Mouse (Mus musculus) CH12F3 (cell line): Measurements from ENCODE around the gene Rassf7.
"Not testable (repeated sequence)": the region's sequence is repeated elsewhere in the genome, so short reads cannot be mapped to it uniquely, and the experiment has no call there.

ENCODE experiments used
- in situ Hi-C: fragments of 300-500 bp; cut with MboI; formaldehyde crosslinking; loops from 2 replicates; pipeline ENCODE4 v1.14.3; 2020; ENCODE audit warnings: low sequenced_read_pairs

Gene Rassf7

DNA sequence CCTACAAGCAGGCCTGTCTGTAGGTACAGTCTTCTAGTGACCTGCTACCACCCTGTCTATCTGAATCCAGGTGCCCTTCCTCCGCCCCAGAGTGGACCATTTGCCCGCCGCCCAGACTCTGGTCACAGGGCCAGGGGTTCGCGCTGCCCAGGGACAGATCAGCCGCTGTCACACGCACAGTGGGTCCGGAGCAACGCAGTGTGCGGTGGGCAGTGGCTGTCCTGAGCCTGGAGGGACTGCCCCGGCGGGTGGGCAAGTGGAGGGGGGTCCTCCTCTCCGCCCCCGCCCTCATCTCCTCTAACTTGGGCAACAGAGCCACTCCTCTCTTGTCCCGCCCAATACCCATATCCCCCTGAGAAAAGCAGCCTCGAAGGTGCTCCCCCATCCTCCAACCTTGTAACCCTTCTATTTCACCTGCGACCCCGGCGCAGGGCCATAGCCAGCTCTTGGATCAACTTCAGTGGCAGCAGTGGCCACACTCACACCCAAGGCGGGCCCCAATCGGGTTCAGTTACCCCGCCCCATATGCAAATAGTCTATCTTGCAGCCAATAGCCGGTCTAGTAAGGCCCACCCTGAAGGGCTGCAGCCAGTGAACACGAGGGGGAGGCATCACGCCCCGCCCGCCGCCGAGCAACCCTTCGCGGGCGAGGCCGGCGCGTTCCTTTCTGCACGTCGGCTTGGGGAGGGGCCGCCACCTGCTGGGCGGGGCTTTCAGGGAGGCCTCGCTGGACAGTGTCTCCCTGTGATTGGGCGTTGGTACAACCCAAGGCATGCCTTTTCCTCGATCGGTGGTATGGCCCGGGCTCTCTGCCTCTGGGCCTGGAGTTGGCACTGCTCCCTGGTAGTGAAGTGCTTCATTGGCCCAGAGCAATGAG lies 5.8 kb downstream of the Rassf7 start:
- in situ Hi-C loops, result no loop called here

DNA sequence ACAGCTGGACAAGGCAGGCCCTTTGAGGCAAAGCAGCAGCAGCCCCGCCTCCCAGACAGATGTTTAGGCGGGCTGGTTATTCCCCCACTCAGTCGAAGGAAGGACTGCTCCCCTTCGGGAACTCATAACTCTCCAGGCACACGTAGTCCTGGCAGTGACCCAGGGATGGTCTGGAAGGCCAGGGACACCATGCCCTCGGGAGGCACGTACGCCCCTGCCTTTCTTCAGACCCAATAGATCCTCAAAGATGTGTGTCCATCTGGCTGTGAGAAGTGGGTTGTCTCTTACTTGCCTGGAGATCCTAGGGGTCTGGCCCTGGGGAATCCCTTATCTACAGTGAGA lies 6.4 kb downstream of the Rassf7 start:
- in situ Hi-C loops, result no loop called here

DNA sequence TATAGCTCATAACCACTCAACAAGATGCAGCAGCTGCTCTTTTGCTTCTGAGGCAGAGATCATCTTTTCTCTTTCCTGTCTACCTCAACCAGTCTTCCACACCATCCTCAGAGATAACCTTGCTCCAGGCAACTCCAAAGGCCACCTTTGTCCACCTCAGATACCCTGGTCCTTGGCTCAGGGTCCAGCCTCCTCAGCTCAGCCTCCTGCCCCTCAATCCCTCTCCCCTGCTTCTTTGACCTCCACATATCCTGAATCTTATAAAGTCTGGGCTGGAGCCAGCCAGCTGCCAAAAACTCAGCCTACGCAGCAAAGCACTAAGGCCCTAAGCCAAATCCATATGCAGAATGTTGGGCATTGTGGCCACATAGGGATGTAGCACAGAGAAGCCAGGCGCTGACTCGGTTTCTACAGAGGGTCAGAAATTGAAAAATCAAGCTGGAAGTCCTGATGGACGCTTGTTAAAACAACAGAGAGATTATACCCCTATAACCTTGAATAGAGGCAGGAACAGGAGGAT lies 7.1 kb downstream of the Rassf7 start:
- in situ Hi-C loops, result no loop called here

DNA sequence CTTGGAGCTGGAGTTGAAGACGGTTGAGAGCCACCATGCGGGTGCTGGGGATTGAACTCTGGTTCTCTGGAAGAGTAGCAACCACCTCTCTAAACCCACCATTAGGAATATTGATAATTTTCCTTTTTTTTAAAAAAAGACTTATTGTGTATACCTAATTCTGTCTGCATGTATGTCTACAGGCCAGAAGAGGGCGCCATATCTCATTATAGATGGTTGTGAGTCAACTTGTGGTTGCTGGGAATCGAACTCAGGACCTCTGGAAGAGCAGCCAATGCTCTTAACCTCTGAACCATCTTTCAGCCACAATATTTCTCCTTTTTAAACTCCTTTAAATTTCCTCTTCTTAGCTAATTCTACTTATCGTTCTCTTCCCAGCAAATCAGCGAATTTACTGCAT lies 10.9 kb downstream of the Rassf7 start:
- in situ Hi-C loops, result no loop called here

DNA sequence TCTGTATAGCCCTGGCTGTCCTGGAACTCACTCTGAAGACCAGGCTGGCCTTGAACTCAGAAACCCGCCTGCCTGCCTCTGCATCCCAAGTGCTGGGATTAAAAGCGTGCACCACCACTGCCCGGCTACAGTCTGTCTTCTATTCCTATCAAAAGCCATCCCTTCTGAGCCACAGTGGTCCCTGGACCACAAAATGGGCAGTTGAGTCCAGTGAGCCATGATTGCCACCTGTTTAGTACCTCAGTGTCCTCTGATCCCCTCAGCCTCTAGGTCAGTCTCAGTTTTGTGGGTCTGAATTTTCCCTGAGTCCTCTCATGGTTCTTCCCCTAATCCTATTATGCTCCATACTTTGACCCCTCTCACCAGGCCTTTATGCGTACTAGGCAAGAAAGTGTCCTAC lies 12.1 kb downstream of the Rassf7 start:
- in situ Hi-C loops, result no loop called here

DNA sequence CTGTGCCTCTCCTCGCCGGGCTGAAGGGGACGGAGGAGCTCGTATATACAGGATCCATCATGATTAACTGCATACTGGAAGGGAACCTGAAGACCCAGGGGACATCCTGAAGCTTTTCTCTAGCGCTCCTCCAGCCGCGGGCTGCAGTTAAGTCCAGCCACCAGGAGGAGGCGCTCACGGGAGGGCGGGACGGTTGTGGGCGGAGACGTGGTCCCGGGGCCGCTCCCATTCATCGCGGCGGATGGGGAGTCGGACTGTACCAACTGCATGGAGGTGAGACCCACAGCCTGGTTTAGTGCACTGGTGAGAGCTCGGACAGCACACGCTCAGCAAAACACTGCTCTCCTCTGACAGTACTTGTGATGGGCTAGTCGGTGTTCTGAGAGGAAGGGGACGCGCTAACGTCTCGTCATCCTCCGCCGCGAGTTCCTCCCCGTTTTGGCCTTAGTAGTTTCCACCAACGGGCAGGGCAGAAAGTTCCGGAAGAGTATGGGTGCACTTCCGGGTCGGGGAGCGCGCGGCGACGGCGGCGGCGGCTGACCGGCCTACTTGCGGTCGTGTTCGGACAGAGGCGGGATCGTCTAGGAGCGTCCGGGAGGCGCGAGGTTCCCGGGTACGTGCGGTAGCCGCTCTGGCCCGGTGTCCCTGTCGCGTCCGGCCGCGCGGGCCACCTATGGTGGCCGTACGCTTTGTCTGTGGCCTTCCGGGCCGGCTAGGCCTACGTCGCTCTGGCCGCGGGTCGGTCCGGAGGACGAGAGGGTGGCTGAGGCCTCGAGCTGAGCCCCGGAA lies 12.8 kb downstream of the Rassf7 start, which contains the start of gene Phrf1:
Gene Phrf1, plus strand, starts transcription at position 506 of the 789 bp plus-strand sequence.
- in situ Hi-C loops, result no loop called here

DNA sequence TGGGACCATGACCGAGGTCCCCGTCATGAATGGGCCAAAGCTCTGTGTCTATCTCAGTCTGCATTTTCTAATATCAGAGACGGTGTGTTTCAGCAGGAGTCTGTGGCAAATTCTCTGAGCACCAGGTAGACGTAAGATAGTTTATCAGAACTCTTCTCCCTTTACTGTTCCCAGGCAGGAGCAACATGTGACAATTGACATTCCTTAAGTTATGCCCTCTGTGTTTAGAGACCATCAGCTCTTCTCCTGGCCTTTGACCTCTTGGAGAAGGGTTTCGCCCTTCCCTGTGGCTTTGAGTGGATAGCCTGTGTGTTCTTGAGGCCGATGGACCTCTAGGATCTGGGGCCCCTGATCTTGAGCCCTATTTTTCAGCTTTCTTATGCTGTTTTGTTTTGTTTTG lies 14.0 kb downstream of the Rassf7 start:
- in situ Hi-C loops, result no loop called here

DNA sequence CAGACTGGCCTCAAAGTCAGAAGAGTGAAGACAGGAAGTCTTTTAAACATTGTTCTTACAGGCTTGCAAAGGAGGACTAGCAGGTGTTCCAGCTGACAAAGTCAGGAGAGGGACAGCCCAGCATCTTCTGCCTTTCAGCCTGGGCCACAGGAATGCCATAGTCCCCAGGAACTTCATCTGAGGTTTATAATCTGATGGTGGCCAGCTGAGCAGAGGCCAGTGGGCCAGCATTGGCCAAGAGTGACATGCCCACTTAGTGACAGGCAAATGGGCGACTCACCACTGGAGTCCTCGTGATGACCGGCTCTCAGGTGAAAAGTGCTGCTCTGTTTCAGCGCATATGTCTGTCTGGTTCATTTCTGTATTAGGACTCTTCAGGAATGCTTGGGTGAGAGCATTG lies 14.9 kb downstream of the Rassf7 start:
- in situ Hi-C loops, result no loop called here

DNA sequence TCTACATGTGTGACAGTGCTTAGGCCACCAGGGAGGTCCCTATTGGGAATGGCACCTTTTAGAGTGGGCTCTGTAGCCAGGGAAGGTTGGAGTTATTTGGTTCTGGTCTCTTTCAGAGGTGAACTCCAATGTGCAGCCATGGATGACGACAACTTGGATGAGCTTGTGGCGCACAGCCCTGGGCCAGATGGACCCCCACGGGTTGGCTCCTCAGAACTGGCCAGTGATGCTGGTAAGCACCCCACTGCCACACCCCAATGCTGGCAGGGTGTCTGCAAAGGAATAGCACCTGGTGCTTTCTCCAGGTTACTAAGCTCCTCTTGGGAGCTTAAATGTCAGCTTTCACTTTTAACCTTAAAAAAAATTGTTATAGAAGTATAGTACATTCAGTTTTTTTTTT lies 15.5 kb downstream of the Rassf7 start:
- in situ Hi-C loops, result no loop called here

DNA sequence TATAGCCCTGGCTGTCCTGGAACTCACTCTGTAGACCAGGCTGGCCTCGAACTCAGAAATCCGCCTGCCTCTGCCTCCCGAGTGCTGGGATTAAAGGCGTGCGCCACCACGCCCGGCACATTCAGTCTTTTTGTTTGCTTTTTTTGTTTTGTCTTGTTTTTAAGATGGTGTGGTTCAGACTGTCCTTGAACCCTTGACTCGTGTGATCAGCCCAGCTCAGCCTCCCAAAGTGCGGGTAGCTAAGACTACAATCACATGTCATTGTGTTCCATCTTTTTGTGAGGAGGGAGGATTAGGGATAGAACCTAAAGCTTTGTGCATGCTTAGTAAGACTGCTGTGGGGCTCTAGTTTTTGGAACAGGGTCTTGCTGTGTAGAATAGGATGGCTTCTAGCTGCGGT lies 15.9 kb downstream of the Rassf7 start:
- in situ Hi-C loops, result no loop called here

DNA sequence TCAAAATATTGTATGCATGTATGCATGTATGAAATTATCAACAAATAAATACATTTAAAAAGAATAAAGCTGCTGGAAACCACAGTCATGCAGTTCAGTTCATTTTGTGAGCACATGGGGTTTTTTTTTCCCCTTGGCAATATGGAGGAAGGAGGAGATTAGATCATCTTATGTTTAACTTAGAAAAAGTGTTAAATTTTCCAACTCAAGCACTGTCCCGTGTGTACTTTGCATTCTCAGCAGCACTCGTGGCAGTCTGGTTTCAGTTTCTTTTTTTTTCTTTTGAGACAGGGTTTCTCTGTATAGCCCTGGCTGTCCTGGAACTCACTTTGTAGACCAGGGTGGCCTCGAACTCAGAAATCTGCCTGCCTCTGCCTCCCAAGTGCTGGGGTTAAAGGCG lies 34.8 kb downstream of the Rassf7 start:
- in situ Hi-C loops, result not testable (repeated sequence)

DNA sequence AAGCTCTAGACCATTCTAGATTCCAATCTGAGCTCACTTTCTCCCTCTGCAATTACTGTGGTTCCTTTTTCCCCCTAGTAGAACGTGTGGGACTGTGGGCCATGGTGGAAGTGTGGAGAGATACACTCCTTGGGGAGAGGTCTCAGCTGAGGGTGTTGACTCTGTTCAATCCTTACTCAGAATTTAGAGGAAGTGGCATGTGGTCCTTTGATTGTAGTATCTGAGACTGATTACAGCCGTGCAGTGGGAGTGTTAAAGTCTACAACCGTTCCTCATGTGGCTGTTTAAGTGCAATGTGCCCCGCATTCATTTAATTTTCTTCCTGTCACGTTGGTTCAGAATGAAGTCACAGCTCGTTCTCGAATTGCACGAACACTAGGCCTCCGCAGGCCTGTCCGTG lies 40.5 kb downstream of the Rassf7 start:
- in situ Hi-C loops, result no loop called here

DNA sequence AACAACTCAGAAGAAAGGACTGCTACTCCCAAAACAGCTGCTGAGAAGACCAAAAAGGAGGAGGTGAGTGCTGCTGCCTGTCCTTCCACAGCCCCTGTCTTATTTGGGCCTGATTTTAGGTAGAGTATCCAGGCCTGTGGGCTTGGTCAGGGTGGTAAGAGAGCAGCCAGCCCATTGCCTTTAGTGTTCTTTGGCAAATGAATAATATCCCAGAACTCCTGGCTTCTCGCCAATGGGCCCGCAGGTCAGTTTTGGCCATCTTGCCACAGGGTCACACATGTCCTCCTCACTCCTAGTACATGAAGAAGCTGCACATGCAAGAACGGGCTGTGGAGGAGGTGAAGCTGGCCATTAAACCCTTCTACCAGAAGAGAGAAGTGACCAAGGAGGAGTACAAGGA lies 45.8 kb downstream of the Rassf7 start:
- in situ Hi-C loops, result no loop called here

DNA sequence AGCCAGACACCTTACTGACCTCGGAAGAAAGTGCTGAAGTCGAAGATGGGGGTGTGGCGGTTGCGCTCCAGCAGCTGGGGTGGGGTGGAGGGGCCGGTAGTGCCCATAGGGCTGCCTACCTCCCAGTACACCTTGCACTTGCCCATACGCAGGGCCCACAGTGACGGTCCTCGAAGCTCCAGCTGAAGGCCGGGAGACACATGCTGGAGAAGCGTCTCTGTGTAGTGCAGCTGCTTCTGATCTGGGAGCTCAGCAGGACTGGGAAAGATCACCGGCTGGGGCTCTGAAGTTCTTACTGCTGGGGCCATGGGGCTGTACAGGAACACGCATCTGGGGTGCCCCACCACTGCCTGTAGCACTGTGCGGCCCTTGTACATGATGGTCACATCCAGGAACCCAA lies 48.0 kb downstream of the Rassf7 start:
- in situ Hi-C loops, result no loop called here

DNA sequence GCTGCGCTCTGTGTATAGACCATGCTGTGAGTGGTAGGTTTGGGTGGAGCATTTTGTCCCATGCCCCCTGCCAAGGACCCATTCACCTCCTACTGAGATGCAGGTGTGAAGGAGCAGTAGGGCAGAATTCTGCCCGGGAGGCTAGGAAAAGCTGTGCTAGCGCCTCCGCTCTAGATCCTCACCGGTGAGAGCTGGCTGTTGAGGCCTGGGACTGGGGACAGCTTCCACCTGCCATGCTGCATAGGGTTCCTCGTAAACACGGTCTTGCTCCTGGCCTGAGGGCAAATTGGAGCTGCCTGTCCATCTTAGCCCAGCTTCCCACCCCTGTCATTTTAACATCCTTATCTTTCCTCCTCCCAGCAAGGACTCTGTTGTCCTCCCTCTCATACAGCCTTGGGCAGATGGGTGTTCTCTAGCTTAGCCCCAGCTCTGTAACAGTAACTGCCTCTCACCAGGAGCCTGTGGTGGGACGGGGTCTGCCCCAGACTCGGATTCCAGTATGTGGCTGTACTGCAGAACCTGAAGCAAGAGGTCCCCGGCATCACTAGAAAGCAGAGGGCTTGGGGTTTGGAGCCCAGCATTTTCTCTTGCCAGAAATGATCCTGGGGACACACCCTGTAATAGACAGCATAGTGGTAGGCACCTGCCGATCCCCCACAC lies 48.5 kb downstream of the Rassf7 start:
- in situ Hi-C loops, result no loop called here

DNA sequence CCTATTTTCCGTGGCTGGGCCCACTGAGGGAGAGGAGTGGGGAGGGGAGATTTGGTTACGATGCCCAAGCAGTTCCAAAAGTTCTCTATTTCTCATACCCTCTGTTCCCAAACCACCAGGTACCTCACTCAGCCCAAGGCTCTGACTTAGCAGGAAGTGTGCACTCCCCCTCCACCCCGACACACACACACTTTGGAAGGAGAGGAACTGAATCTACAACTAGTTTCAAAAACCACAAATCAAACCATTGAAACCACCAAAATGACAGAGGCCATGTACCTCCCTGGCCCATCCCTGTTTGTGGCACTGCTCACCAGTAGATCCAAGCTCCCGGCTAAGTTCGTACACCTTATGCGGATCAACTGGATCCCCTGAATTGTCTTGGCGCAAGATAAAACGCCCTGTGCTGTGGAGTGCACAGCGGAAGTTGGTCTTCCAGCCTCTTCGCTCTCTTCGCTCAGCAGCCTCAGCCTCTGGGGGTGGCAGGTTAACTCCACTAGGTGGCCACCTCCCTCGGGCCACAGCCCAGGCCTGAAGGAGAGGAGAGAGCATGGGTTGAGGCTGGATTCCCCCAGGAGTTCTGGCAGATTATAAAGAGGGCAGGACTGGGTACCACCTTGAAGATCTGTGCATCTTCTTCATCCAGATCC lies 49.2 kb downstream of the Rassf7 start:
- in situ Hi-C loops, result no loop called here

DNA sequence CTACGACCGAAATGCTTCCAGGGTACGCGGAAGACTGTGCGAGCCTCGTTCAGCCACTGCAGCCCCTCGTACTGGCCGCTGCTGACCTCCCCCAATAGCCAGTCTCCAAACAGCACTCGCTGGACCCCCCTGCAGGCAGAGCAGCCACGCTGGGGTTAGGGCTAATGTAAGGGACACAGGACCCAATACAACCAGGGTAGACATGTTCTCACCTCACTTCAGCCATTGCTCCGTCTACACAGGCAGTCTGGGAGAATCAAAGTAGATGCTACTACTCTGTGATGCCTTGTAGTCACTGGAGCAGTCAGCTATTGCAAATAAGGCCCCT lies 49.7 kb downstream of the Rassf7 start:
- in situ Hi-C loops, result no loop called here

DNA sequence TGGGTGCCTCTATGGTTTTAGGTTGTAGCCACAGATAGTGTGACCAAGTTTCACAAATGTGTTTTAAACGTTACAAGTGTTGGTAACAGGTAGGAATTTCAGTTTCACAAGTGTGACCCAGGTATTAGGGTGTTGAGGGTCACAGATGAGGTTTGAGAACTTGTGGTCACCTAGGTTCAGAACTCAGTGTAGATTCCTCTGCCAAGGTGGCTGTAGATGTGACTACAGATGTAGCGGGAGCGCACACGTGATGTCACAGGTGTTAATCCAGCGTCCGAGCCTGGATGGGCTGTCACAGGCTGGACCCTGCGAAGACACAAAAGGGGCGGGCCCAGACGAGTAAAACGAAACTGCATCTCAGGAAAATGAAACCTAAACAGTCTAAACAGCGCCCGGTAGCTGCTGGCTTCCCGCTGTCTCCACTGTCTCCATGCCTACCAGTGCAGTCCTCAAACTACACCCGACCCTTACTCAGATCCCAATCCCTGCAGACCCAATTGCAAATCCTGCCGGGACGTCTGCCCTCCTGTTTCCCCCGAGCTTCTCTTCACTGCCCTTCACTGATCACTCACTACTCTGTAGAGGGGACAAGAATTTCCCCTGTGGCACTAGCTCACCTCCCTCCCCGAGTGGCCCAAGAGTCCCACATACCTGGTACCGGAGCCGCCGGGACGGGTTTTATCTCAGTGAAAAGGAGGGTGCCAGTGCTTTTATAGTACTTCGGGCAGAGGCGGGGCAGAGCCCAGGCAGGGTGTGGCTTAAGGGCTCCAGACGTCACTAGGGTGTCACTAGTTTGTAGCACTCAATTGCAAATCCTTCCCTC lies 50.3 kb downstream of the Rassf7 start, which contains the start of gene Irf7:
Gene Irf7, minus strand, starts transcription at position 743 of the 823 bp plus-strand sequence.
- in situ Hi-C loops, result no loop called here
